Mouse (Mus musculus) testis, adult 2 months (tissue): ENCODE data around the gene 6430548M08Rik. TPM values are rescaled to one million over a fixed set of nuclear protein-coding genes. Genes with fewer than 3 reads are reported as not detected.

Source experiments
- H3K27ac ChIP-seq: fragments of 200-500 bp; 2 replicates; pipeline ENCODE4 v1.5.1; 2012; ENCODE audit warnings: low read depth, low read length; ENCODE audit not compliant: control insufficient read depth, insufficient read depth
- H3K27me3 ChIP-seq: fragments of 200-500 bp; 2 replicates; pipeline ENCODE4 v1.6.1; 2012; ENCODE audit warnings: mild to moderate bottlenecking, low read length, moderate library complexity; ENCODE audit not compliant: control insufficient read depth, insufficient read depth
- H3K36me3 ChIP-seq: fragments of 200-500 bp; 2 replicates; pipeline ENCODE4 v1.6.1; 2012; ENCODE audit warnings: mild to moderate bottlenecking, low read length; ENCODE audit not compliant: control insufficient read depth, insufficient read depth
- H3K4me1 ChIP-seq: fragments of 200-500 bp; 2 replicates; pipeline ENCODE4 v1.6.1; 2012; ENCODE audit warnings: low read length; ENCODE audit not compliant: control insufficient read depth, insufficient read depth
- H3K4me3 ChIP-seq: fragments of 200-500 bp; 2 replicates; pipeline ENCODE4 v1.5.1; 2012; ENCODE audit warnings: low read depth, mild to moderate bottlenecking, low read length, moderate library complexity, mixed read lengths; ENCODE audit not compliant: control insufficient read depth
- CTCF ChIP-seq: fragments of 200-500 bp; IDR thresholded peaks from 2 replicates; pipeline ENCODE4 v1.5.1; 2012; ENCODE audit warnings: low read depth, mild to moderate bottlenecking, inconsistent platforms, low read length, moderate library complexity; ENCODE audit not compliant: control insufficient read depth, insufficient read depth, insufficient replicate concordance
- POLR2A ChIP-seq: fragments of 200-500 bp; IDR thresholded peaks from 2 replicates; pipeline ENCODE4 v1.6.1; 2012; ENCODE audit warnings: low read depth, mild to moderate bottlenecking, inconsistent platforms, low read length, moderate library complexity; ENCODE audit not compliant: control insufficient read depth
- polyA plus RNA-seq: library from polyadenylated mRNA; depleted of rRNA; stranded (reverse); fragments of >200 nt; gene quantifications from 2 replicates; pipeline ENCODE4 v1.2.3, GENCODE M21; 2012

6430548M08Rik gene
- polyA plus RNA-seq, 1 experiment: 19.8 TPM

DNA sequence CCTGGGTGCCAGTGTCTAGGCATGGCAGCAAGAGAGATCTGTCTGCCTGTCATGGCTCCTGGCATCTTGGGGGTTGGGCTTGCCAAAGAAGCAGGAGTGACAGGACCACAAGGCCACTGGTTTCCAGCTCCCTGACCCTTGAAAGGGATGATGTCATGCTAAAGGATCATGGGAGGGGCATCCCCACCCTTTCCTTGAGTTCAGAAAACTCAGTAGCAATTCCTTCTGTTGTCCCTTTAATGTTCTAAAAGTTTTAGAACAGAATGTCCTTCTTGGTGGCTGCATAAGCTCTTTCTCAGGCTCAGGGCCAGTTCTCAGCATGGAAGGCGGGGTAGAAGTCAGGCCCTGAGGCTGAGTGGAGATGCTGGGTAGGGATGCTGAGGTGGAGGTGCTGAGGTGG is 59.2 kb downstream of the 6430548M08Rik start:
- Histone ChIP-seq H3K27ac (no peak overlapping the region), H3K36me3 (no peaks in the 10 kb centered on the region), H3K4me3 (no peak overlapping the region), H3K4me1 (peaks cover 11% of the 10 kb centered on the region), H3K27me3 (no peaks in the 10 kb centered on the region)
- TF ChIP-seq POLR2A (no peak), CTCF (no peak)

DNA sequence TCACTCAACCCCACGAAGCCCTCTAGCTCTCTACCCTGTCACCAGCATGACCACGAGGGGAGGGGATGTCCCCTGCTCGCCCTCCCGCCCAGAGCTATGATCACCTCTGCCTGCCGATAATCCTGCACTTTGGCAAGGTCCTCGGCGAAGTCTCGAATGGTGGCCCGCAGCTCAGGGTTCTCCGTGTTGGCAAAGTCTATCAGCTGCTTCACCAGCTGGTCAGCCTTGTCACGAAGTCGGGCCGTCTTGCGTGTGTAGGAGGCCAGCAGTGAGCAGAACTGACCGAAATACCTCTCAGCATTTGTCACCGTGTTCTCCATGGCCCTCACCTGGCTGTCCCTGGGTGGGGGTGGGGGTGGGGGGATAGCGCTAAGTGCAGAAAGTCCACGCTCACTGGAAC is 60.7 kb downstream of the 6430548M08Rik start:
- no peak overlapping the region for H3K27ac ChIP-seq
- no peak for TF ChIP-seq POLR2A
- TF ChIP-seq CTCF: no peak
- H3K36me3 ChIP-seq: no peaks in the 10 kb centered on the region
- no peaks in the 10 kb centered on the region for H3K27me3 ChIP-seq
- H3K4me3 ChIP-seq: no peak overlapping the region
- peaks cover 18% of the 10 kb centered on the region for H3K4me1 ChIP-seq

GRCm38 (mm10) chr8:120176605-120177004 is 62.7 kb downstream of the 6430548M08Rik start:
- H3K36me3 ChIP-seq: no peaks in the 10 kb centered on the region
- no peak overlapping the region for H3K27ac ChIP-seq
- H3K4me3 ChIP-seq: peak overlapping the region; percentile 80
- no peaks in the 10 kb centered on the region for H3K27me3 ChIP-seq
- TF ChIP-seq CTCF (no peak), POLR2A (no peak)
- H3K4me1 ChIP-seq: peaks cover 18% of the 10 kb centered on the region

- Histone ChIP-seq H3K4me3 (peak within 1 kb of the TSS; percentile 80), H3K27me3 (no peaks in the 10 kb centered on the region), H3K27ac (no peak within 1 kb of the TSS), H3K4me1 (peaks cover 18% of the 10 kb centered on the region), H3K36me3 (no peaks in the 10 kb centered on the region)
- peak; percentile 23; the same call in 1 of the 2 replicates for TF ChIP-seq POLR2A
- TF ChIP-seq CTCF: no peak
These were observed 63.6 kb downstream of the 6430548M08Rik start, which contains the start of gene Fam92b for GRCm38 (mm10) chr8:120177318-120178123. Fam92b (minus strand) TSS chr8:120177466.

DNA sequence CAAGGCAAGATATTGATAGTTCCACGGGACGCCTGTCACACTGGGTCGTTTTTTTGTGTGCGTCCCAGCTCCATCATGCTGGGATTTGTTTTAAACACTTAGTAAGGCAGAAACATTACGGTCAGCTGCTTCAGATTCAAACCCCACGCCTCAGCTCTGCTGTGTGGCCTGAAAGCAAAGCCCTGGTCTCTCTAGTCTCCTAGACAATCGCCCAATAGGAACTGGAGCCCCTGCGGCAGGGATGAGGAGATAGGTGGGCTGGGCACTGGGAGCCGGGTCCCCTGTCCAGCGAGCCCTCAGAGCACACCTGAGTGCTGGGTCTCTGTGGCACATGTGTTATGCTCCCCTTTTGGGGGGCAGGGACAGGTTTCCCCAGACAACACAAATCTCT is 64.2 kb downstream of the 6430548M08Rik start:
- H3K4me3 ChIP-seq: peak overlapping the region; percentile 20
- H3K27ac ChIP-seq: no peak overlapping the region
- no peak for TF ChIP-seq CTCF
- TF ChIP-seq POLR2A: no peak
- H3K27me3 ChIP-seq: no peaks in the 10 kb centered on the region
- no peaks in the 10 kb centered on the region for H3K36me3 ChIP-seq
- H3K4me1 ChIP-seq: peaks cover 18% of the 10 kb centered on the region

DNA sequence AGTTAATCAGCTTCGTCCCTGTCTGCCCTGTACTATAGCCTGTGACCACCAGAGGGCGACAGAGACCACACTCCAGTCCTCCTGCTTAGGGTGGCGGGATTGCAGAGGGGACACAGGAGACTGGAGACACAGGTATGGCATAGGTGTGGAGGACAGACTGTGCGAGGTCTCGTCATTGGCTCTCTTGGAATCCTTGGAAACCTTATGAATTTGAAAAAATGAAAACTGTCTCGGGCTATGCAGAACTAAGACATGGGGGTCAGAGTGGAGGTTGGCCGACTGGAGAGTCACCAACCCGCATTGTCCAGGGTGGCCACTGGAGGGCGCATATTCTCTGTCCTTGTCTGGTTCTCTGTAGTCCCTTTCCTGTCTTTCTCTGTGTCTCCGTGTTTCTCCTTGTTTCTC is 65.1 kb downstream of the 6430548M08Rik start:
- H3K27me3 ChIP-seq: no peaks in the 10 kb centered on the region
- TF ChIP-seq POLR2A: no peak
- TF ChIP-seq CTCF: peak; percentile 95
- H3K4me3 ChIP-seq: no peak overlapping the region
- no peaks in the 10 kb centered on the region for H3K36me3 ChIP-seq
- peaks cover 18% of the 10 kb centered on the region for H3K4me1 ChIP-seq
- no peak overlapping the region for H3K27ac ChIP-seq

- Histone ChIP-seq H3K4me3 (no peak overlapping the region), H3K27me3 (no peaks in the 10 kb centered on the region), H3K27ac (no peak overlapping the region), H3K4me1 (peaks cover 20% of the 10 kb centered on the region), H3K36me3 (no peaks in the 10 kb centered on the region)
- TF ChIP-seq POLR2A: no peak
- TF ChIP-seq CTCF: no peak
These were observed 66.6 kb downstream of the 6430548M08Rik start for GRCm38 (mm10) chr8:120180445-120180970.
